Mouse (Mus musculus) gastrocnemius, adult 8-10 months (tissue): ENCODE results near the gene Clic1. TPM values are rescaled to one million over a fixed set of nuclear protein-coding genes. Genes with fewer than 3 reads are reported as not detected.

ENCODE experiments used
- DNase-seq, 2 experiments: peaks; one replicate each; pipeline ENCODE4 v3.0.0; 2022; ENCODE audit warnings: low spot score in 2 of 2
- total RNA-seq, 4 experiments: library from RNA; stranded (reverse); gene quantifications; 2 replicates each; pipeline ENCODE4 v1.2.4; 2022

Gene Clic1
- total RNA-seq, 4 experiments from 2014 or later = 5.2 to 9.0 (median 6.6) TPM

GRCm38 (mm10) chr17:35088825-35089644 is 39.3 kb downstream of the Clic1 start, which contains the start of gene Abhd16a:
Gene Abhd16a (plus strand): TSS chr17:35089263.
- peak; percentile 93 to 94 for DNase-seq

- DNase-seq = peak; percentile 22 to 37
These were observed 40.6 kb downstream of the Clic1 start for GRCm38 (mm10) chr17:35090166-35090932.

- no peak for DNase-seq
These were observed 42.8 kb downstream of the Clic1 start for GRCm38 (mm10) chr17:35092403-35093198.

GRCm38 (mm10) chr17:35094475-35095365 is 45.0 kb downstream of the Clic1 start:
- no peak for DNase-seq

GRCm38 (mm10) chr17:35096597-35096996 is 46.8 kb downstream of the Clic1 start:
- no peak for DNase-seq

- no peak for DNase-seq
These were observed 47.4 kb downstream of the Clic1 start for GRCm38 (mm10) chr17:35097164-35097655.

GRCm38 (mm10) chr17:35100196-35100765 is 50.5 kb downstream of the Clic1 start:
- DNase-seq = no peak

GRCm38 (mm10) chr17:35101161-35101560 is 51.4 kb downstream of the Clic1 start:
- DNase-seq = no peak

GRCm38 (mm10) chr17:35102299-35102698 is 52.5 kb downstream of the Clic1 start:
- DNase-seq = no peak

- DNase-seq = peak; percentile 17 to 30
These were observed 53.5 kb downstream of the Clic1 start for GRCm38 (mm10) chr17:35103221-35103690.

- DNase-seq = no peak
These were observed 54.3 kb downstream of the Clic1 start for GRCm38 (mm10) chr17:35104079-35104478.

- no peak for DNase-seq
These were observed 55.0 kb downstream of the Clic1 start for GRCm38 (mm10) chr17:35104754-35105153.

GRCm38 (mm10) chr17:35105740-35106389 is 56.1 kb downstream of the Clic1 start:
- no peak for DNase-seq

GRCm38 (mm10) chr17:35106522-35106921 is 56.8 kb downstream of the Clic1 start:
- DNase-seq = no peak

- DNase-seq = no peak
These were observed 58.3 kb downstream of the Clic1 start, which contains the start of gene Ly6g5c for GRCm38 (mm10) chr17:35108097-35108496. Gene Ly6g5c (plus strand): TSS chr17:35108279.
